Mouse (Mus musculus): ENCODE results near the gene Tns3. TPM values are rescaled to one million over a fixed set of nuclear protein-coding genes. Genes with fewer than 3 reads are reported as not detected.
A peak's percentile ranks its signal among the peaks of the same experiment; 100 is the strongest.

Gene Tns3
- polyA plus RNA-seq, 1 experiment from 2014 or later: 6.7 TPM

DNA sequence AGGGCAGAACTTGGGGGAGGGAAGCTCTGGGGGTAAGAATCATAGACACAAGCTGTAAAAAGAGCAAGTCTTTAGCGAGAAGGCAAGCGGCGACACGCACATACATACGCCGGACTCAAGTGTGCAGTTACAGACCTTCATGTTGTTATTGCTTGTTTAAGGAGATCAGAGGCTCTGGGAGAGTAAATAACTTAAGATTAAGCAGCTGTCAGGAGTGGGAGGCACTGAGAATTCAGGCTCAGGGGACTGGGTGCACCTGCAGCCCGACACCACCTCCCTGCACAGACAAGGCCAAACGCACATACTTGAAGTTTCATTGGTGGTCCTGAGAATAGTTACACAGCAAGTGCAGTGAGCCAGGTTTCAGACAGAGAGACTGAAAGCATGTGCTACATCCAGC lies 169.3 kb downstream of the Tns3 start:
- Histone ChIP-seq H3K4me1 (0 out of 2 replicates have a peak, but pooled peaks cover 4% of the 10 kb centered on the region), H3K9ac (no peak overlapping the region), H3K36me3 (peaks cover 19% of the 10 kb centered on the region), H3K9me3 (replicated peaks) (no peaks in the 10 kb centered on the region), H3K27ac (no peak overlapping the region), H3K4me3 (no peak overlapping the region), H3K27me3 (replicated peaks) (no peaks in the 10 kb centered on the region), H3K4me2 (no peak overlapping the region)
- no peak for ATAC-seq
- 86% methylated on average over 8 of the region's 8 CpGs for WGBS (ENCODE audit: insufficient replicate concordance)

DNA sequence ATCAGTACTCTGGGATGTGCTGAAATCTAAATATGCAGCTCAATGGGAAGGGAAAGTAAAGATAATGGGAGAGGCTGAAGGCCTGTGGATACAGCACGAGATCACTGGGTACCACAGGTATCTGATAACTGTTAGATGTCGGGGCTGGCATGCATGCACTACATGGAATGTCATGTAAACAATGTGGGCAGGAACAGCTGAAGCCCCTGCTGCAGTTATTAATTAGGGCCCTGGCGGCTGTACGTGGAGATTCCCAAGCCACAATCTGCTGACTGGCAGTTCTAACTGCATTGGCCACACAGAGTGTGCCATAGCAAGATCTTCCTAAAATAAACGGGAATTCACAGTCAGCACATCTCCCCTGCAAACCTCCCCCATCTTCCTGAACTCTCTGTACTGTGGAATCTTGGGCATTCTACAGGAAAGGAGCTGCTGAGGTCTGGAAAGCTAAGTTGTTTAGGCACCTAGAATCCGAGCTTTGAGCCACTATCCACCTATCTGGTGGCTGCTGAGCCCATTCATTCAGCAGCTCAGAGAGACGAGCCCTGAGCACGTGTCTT lies 170.3 kb downstream of the Tns3 start:
- H3K36me3 ChIP-seq: peaks cover 19% of the 10 kb centered on the region
- WGBS (ENCODE audit: insufficient replicate concordance): 57% methylated on average over 8 of the region's 8 CpGs
- no peak overlapping the region for H3K4me3 ChIP-seq
- H3K9me3 ChIP-seq (replicated peaks): no peaks in the 10 kb centered on the region
- no peak overlapping the region for H3K27ac ChIP-seq
- H3K27me3 ChIP-seq (replicated peaks): no peaks in the 10 kb centered on the region
- H3K9ac ChIP-seq: no peak overlapping the region
- H3K4me2 ChIP-seq: no peak overlapping the region
- ATAC-seq: no peak
- H3K4me1 ChIP-seq: 0 out of 2 replicates have a peak, but pooled peaks cover 4% of the 10 kb centered on the region

DNA sequence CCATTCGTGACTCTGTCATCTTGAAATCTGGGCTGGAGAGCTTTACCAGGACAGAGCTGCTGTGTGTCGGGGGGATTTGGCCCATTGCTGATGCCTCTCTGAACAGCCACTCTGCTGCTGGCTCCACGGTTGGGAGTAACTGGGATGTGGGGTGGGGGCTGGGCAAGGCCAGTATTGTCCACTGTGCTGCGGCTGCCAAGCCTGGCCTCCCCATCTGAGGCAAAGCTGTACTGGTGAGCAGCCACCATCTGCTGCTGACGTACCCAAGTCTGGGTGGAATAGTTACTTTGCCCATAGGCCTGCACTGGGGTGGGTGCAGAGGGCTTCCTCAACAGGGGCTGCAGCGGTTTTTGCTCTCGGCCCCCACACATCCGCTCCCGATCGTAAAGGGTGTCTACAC lies 172.0 kb downstream of the Tns3 start:
- Histone ChIP-seq H3K36me3 (peaks cover 19% of the 10 kb centered on the region), H3K4me3 (no peak overlapping the region), H3K27me3 (replicated peaks) (no peaks in the 10 kb centered on the region), H3K27ac (no peak overlapping the region), H3K4me1 (0 out of 2 replicates have a peak, but pooled peaks cover 4% of the 10 kb centered on the region), H3K9ac (no peak overlapping the region), H3K9me3 (replicated peaks) (no peaks in the 10 kb centered on the region), H3K4me2 (no peak overlapping the region)
- ATAC-seq: peak; percentile 11; the same call in 1 of the 2 replicates
- 80% methylated on average over 10 of the region's 10 CpGs for WGBS (ENCODE audit: insufficient replicate concordance)

DNA sequence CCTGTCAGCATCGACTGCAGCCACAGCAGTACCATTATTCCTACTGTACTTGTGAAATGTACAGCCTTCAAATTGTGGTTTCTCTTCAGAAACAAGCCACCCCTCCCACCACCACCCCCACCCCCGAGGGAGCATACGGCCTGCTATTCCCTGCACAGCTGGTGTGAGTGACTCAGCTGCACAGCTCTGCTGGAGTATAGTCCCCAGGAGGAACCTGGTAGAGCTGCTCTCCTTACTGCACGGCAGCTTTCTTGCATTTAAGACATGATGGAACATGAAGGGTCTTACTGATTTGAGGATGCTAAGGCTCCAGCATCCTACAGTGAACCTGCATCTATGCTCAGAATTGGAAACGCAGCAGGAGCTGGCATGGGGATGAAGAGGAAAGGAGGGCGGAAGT lies 176.1 kb downstream of the Tns3 start:
- Histone ChIP-seq H3K4me3 (no peak overlapping the region), H3K9ac (no peak overlapping the region), H3K4me2 (no peak overlapping the region), H3K9me3 (replicated peaks) (no peaks in the 10 kb centered on the region), H3K27me3 (replicated peaks) (no peaks in the 10 kb centered on the region), H3K27ac (no peak overlapping the region), H3K4me1 (no peaks in the 10 kb centered on the region), H3K36me3 (peaks cover 19% of the 10 kb centered on the region)
- WGBS (ENCODE audit: insufficient replicate concordance): 65% methylated on average over 6 of the region's 6 CpGs
- ATAC-seq: no peak

DNA sequence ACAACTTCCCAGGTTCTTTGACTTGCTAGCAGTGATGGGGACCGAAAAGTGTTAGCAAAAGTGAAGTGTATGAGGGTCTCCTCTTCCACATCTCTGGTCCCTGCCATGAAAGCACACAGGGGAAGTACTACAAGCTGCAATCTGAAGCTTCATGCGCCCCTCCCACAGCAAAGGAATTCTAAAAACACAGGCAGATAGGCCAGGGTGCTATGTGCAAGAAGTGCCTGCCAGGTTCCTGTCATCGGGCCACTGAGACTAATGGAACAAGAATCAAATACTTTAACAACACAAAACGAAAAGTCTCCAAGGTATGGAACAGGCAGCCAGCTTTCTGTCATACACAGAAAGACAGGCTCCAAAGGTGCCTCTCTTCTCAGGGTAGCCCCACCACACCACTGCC lies 177.8 kb downstream of the Tns3 start:
- H3K27ac ChIP-seq: no peak overlapping the region
- no peak for ATAC-seq
- WGBS (ENCODE audit: insufficient replicate concordance): 61% methylated on average over 4 of the region's 4 CpGs

DNA sequence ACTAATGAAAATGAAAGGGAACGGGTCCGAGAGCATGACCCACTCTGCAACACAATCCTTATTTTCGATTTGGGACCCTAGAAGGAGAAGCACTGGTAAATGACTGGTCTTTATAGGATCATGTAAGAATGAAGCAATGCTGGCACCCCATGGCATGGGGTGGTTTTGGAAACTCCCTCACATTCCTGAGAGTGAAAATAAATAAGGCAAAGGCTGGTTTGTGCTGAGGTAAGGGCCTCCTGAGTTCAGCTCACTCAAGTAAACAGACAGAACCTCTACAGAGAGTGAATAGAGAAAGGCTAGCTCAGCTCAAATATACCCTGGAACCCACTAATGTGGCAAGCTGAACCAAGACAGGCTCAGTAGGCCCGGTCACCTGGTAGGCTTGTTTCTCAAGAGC lies 179.8 kb downstream of the Tns3 start:
- ATAC-seq: no peak
- H3K27ac ChIP-seq: no peak overlapping the region
- WGBS (ENCODE audit: insufficient replicate concordance): 72% methylated on average over 4 of the region's 4 CpGs
- no peaks in the 10 kb centered on the region for H3K4me1 ChIP-seq
- no peaks in the 10 kb centered on the region for H3K27me3 ChIP-seq (replicated peaks)
- no peak overlapping the region for H3K9ac ChIP-seq
- H3K36me3 ChIP-seq: no peaks in the 10 kb centered on the region
- H3K9me3 ChIP-seq (replicated peaks): no peaks in the 10 kb centered on the region
- no peak overlapping the region for H3K4me2 ChIP-seq
- no peak overlapping the region for H3K4me3 ChIP-seq

More for the DNA sequence above, 177.8 kb downstream of the Tns3 start:
- no peak overlapping the region for H3K4me3 ChIP-seq
- H3K4me2 ChIP-seq: no peak overlapping the region
- H3K9ac ChIP-seq: no peak overlapping the region
- no peaks in the 10 kb centered on the region for H3K9me3 ChIP-seq (replicated peaks)
- 0 out of 2 replicates have a peak, but pooled peaks cover 5% of the 10 kb centered on the region for H3K36me3 ChIP-seq
- no peaks in the 10 kb centered on the region for H3K27me3 ChIP-seq (replicated peaks)
- no peaks in the 10 kb centered on the region for H3K4me1 ChIP-seq

DNA sequence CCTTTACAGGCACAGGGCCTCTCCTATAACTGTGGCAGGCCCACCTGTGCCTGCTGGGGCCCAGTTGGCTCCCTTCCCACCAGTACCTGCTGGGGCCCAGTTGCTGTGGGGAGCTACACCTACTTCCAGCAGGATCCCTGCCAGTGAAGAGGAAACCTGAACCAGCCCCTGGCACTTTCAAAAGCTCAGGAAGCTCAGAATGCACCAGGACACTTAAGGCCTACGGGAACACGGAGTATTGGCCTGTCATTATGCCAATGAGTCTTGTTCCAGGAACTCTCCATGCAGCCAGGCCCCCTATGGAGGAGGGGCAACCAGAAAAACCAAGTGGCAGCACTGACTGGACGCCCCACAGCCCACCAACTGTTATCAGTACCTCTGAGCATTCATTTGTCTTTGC lies 181.6 kb downstream of the Tns3 start:
- no peak for ATAC-seq
- 62% methylated on average over 3 of the region's 3 CpGs for WGBS (ENCODE audit: insufficient replicate concordance)

DNA sequence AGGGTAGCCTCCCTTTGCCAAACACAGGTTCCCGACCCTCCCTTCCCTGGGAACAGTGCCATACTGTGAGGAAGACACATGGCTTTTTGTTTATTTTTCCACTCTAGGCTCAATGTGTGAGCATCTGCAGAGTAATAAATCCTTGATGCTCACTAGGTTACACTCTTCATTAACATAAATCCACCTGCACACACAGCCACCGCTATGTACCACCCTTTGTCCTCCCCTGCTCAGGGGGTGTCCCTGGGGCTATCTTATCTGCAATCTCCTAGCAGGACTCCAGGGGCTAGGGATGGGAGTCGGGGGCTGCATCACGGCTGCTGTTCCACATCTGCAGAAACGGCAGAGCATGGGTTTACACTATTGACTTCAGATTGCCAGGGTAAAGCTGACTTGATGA lies 182.4 kb downstream of the Tns3 start:
- Histone ChIP-seq H3K27ac (no peak overlapping the region), H3K4me1 (no peaks in the 10 kb centered on the region), H3K36me3 (peaks cover 7% of the 10 kb centered on the region; the same call in 1 of the 2 replicates), H3K4me3 (no peak overlapping the region), H3K9me3 (replicated peaks) (no peaks in the 10 kb centered on the region), H3K4me2 (no peak overlapping the region), H3K27me3 (replicated peaks) (no peaks in the 10 kb centered on the region), H3K9ac (no peak overlapping the region)
- no peak for ATAC-seq
- 61% methylated on average over 5 of the region's 5 CpGs for WGBS (ENCODE audit: insufficient replicate concordance)

More for the DNA sequence above, 181.6 kb downstream of the Tns3 start:
- Histone ChIP-seq H3K27ac (no peak overlapping the region), H3K36me3 (peaks cover 5% of the 10 kb centered on the region; the same call in 1 of the 2 replicates), H3K27me3 (replicated peaks) (no peaks in the 10 kb centered on the region), H3K9me3 (replicated peaks) (no peaks in the 10 kb centered on the region), H3K4me3 (no peak overlapping the region), H3K4me2 (no peak overlapping the region), H3K9ac (no peak overlapping the region), H3K4me1 (no peaks in the 10 kb centered on the region)

DNA sequence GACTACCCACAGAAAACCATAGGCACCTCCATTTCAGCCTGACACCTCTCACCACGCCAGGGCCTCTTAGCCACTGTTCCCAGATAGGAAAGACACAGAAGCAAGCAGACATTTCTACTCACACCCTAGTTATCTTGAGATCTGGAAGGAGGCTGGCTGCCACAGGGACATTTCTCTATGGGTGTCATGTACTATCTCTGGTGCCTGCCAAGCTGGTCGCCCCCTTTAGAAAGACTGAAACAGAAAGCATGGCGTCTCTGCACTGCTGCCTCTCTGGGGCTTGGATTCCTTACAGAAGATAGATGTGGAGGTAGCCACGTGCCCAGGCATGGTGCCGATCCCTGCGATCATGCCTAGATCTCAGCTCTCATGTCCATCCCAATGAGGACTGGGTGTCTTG lies 182.8 kb downstream of the Tns3 start:
- ATAC-seq: no peak
- Histone ChIP-seq H3K27me3 (replicated peaks) (no peaks in the 10 kb centered on the region), H3K4me2 (no peak overlapping the region), H3K4me3 (no peak overlapping the region), H3K27ac (no peak overlapping the region), H3K36me3 (peaks cover 11% of the 10 kb centered on the region), H3K9ac (no peak overlapping the region), H3K4me1 (no peaks in the 10 kb centered on the region), H3K9me3 (replicated peaks) (no peaks in the 10 kb centered on the region)
- 63% methylated on average over 6 of the region's 6 CpGs for WGBS (ENCODE audit: insufficient replicate concordance)

DNA sequence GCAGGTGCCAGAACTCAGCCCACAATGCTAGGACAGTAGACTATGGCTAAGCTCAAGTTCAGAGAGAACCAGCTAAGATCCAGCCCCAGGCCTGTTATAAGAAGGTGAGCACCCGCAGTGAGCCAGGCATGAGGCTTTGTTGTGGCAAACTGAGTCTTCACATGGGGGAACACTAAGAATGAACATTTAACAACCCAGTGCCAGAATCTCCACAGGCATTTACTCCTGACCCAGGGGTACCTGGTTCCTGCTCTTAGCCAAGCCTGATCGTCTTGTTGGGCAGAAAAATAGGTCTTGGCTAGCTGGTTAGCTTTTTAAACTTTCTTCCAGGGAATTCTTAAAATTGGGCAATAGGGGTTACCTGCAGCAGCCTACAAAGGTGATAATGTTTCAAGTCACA lies 184.5 kb downstream of the Tns3 start:
- ATAC-seq: no peak
- WGBS (ENCODE audit: insufficient replicate concordance): 73% methylated on average over 2 of the region's 2 CpGs
- no peak overlapping the region for H3K4me2 ChIP-seq
- peaks cover 12% of the 10 kb centered on the region for H3K36me3 ChIP-seq
- no peaks in the 10 kb centered on the region for H3K9me3 ChIP-seq (replicated peaks)
- H3K9ac ChIP-seq: no peak overlapping the region
- no peak overlapping the region for H3K27ac ChIP-seq
- no peaks in the 10 kb centered on the region for H3K27me3 ChIP-seq (replicated peaks)
- H3K4me1 ChIP-seq: no peaks in the 10 kb centered on the region
- no peak overlapping the region for H3K4me3 ChIP-seq

DNA sequence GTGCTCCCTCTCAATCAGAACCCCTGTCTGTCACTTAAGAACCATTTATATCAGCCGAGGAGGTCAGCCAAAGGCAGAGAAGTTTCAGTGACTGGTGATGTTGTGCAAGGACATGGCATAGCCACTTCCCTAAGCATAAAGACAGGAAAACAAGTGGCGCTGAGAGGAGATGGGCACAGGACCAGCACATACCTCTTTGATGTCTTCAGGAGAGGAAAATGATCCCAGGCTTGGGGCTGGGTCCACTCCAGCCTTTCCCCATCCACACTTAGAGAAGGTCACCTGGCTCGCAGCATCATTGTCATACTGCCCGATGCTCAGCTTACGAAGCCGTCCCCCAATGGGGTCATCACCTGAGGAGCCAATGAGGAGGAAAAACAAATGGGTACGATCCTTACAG lies 185.0 kb downstream of the Tns3 start:
- 71% methylated on average over 7 of the region's 7 CpGs for WGBS (ENCODE audit: insufficient replicate concordance)
- Histone ChIP-seq H3K27me3 (replicated peaks) (no peaks in the 10 kb centered on the region), H3K36me3 (peaks cover 12% of the 10 kb centered on the region), H3K4me1 (no peaks in the 10 kb centered on the region), H3K27ac (no peak overlapping the region), H3K4me2 (no peak overlapping the region), H3K9me3 (replicated peaks) (no peaks in the 10 kb centered on the region), H3K9ac (no peak overlapping the region), H3K4me3 (no peak overlapping the region)
- ATAC-seq: no peak

DNA sequence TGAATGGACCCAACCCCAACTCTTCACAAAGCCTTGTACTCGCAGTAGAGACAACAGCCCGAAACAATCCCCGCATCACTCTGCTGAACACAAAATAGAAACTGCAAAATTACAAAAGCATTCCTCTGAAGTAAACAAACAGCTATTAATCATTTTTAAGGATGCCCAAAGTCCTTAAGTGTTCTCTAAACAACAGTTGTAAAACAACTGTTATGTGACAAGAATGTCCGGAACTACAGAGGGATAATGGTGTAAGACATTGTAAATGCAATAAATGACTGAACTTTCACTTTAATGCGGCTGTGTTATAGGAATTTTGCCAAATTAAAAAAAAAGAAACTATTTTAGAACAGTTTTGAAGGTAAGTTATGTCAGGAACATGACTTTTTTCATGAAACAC lies 190.7 kb downstream of the Tns3 start:
- H3K4me3 ChIP-seq: no peak overlapping the region
- peaks cover 15% of the 10 kb centered on the region for H3K4me1 ChIP-seq
- WGBS (ENCODE audit: insufficient replicate concordance): 76% methylated on average over 5 of the region's 5 CpGs
- H3K4me2 ChIP-seq: no peak overlapping the region
- no peak for ATAC-seq
- no peaks in the 10 kb centered on the region for H3K9me3 ChIP-seq (replicated peaks)
- peaks cover 9% of the 10 kb centered on the region; the same call in 1 of the 2 replicates for H3K27me3 ChIP-seq (replicated peaks)
- H3K9ac ChIP-seq: no peak overlapping the region
- peaks cover 12% of the 10 kb centered on the region for H3K36me3 ChIP-seq
- H3K27ac ChIP-seq: no peak overlapping the region

DNA sequence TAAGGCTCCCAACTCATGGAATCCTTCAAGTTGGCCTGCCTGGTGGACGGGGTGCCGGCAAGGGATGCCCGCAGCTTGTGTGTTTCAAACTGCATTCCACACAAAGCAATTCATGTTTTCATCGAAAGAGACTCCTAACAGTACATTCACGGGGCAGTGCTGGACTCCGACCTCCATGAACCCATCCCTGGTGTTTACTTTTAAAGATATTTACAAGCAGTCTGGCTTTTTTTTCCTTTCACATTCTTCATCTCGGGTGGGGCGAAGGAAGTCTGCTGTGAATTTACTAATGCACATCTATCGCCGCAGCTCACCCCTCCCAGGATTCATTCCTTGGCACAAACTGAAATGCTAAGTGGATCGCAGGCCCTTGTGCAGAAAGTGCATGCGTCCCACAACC lies 191.9 kb downstream of the Tns3 start:
- WGBS (ENCODE audit: insufficient replicate concordance): 64% methylated on average over 12 of the region's 12 CpGs
- Histone ChIP-seq H3K27ac (no peak overlapping the region), H3K9ac (no peak overlapping the region), H3K27me3 (replicated peaks) (peaks cover 21% of the 10 kb centered on the region), H3K4me2 (no peak overlapping the region), H3K36me3 (peaks cover 6% of the 10 kb centered on the region), H3K4me1 (peaks cover 26% of the 10 kb centered on the region), H3K9me3 (replicated peaks) (no peaks in the 10 kb centered on the region), H3K4me3 (no peak overlapping the region)
- ATAC-seq: no peak
